Mouse (Mus musculus) ES-Bruce4 (cell line): ENCODE data around the gene Tnfaip8l1.

ENCODE experiments used
- CTCF ChIP-seq: IDR thresholded peaks from one replicate; pipeline ENCODE4 v1.8.1; 2011; ENCODE audit warnings: low read depth, low read length
- POLR2A ChIP-seq: IDR thresholded peaks from one replicate; pipeline ENCODE4 v1.8.1; 2011; ENCODE audit warnings: low read length; ENCODE audit not compliant: insufficient read depth

DNA sequence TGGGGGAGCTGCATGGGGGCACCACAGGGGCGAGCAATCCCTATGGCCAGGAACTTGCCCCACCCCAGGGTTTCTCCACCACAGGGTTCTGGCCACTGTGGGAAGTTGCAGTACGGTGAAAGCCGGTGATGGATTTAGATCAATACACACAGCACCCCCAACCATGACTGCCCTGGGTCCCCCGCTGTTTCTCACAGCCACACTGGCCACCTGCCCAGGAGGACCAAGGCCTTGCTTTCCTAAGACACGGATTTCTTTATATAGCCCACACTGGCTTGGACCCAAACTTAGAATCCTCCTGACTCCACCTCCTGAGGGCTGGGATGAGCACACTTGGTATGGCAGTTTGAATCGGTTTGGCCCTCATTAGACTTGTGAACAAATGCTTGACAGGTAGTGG lies 29.0 kb downstream of the Tnfaip8l1 start:
- TF ChIP-seq POLR2A (no peak), CTCF (no peak)
